ENCODE assay signal across 26 mouse cellular contexts in genomic region chr1:58244487-58244886, GRCm38 (mm10). TPM values are rescaled to one million over a fixed set of nuclear protein-coding genes. Genes with fewer than 3 reads are reported as not detected.
"Had no signal": no experiment of that assay in that cellular context is flagged by ENCODE, and none has a peak within 500 bp of the region (broad histone marks: within the 10 kb centered on the region; RNA-seq: fewer than 3 reads in every experiment).

No protein-coding gene starts in this region.

- DNase-seq: kidney, adult 2 months; kidney, postnatal 25 days; layer of hippocampus, postnatal 36 days; liver, embryonic 13.5 days; lung, adult 2 months; lung, postnatal 14 days; thymus, adult 18-20 months; thymus, postnatal 14 days; thymus, postnatal 4 days had no signal

- H3K9me3 ChIP-seq: liver, embryonic 13.5 days; megakaryocyte, embryonic 14.5 days; midbrain, embryonic 10.5 days; midbrain, embryonic 13.5 days; neural tube, embryonic 13.5 days had no signal

- H3K4me2 ChIP-seq: liver, embryonic 13.5 days; midbrain, embryonic 13.5 days; neural tube, embryonic 13.5 days had no signal

- ATAC-seq: midbrain, embryonic 13.5 days; midbrain, embryonic 16.5 days had no signal

- H3K4me1 ChIP-seq: liver, embryonic 13.5 days; megakaryocyte, embryonic 14.5 days; midbrain, embryonic 10.5 days; midbrain, embryonic 13.5 days; neural tube, embryonic 13.5 days had no signal

- H3K27me3 ChIP-seq: liver, embryonic 13.5 days; megakaryocyte, embryonic 14.5 days; midbrain, embryonic 13.5 days; neural tube, embryonic 13.5 days had no signal

- H3K9ac ChIP-seq: liver, embryonic 13.5 days; midbrain, embryonic 13.5 days; neural tube, embryonic 13.5 days had no signal

- H3K27ac ChIP-seq: kidney, postnatal 0 days; layer of hippocampus, adult 2 months; left cerebral cortex, adult 2 months; liver, embryonic 13.5 days; macrophage; midbrain, embryonic 10.5 days; midbrain, embryonic 13.5 days; neural tube, embryonic 13.5 days had no signal

- H3K4me3 ChIP-seq: layer of hippocampus, adult 2 months; left cerebral cortex, adult 2 months; liver, embryonic 13.5 days; megakaryocyte, embryonic 14.5 days; midbrain, embryonic 10.5 days; midbrain, embryonic 13.5 days; myocyte; neural tube, embryonic 13.5 days had no signal

- H3K36me3 ChIP-seq: liver, embryonic 13.5 days; midbrain, embryonic 10.5 days; midbrain, embryonic 13.5 days; neural tube, embryonic 13.5 days had no signal

RNA-seq across cellular contexts. Expression of gene Aox2, which starts 33.6 kb away (rescaled TPM):
- total RNA-seq: layer of hippocampus, adult 2 months; layer of hippocampus, postnatal 36 days; left cerebral cortex, postnatal 36 days; monocyte, adult 5-6 weeks had no signal
- polyA plus RNA-seq: limb, embryonic 11.5 days; liver, adult 2 months; liver, embryonic 13.5 days; liver, embryonic 16.5 days; lung, adult 2 months; lung, embryonic 16.5 days; midbrain, embryonic 10.5 days; myocyte had no signal

RNA-seq across cellular contexts. Expression of gene Aox4, which starts 34.3 kb away (rescaled TPM):
- total RNA-seq: liver, adult 2 months; monocyte, adult 5-6 weeks had no signal
- polyA plus RNA-seq: large intestine, adult 2 months; liver, adult 2 months; macrophage; myocyte had no signal
